Mouse (Mus musculus) lung, postnatal 0 days (tissue): ENCODE results near the gene Tctn3. TPM values are rescaled to one million over a fixed set of nuclear protein-coding genes. Genes with fewer than 3 reads are reported as not detected.

Experiments
- ATAC-seq: fragments of 200-750 bp; cut with Nextera tagmentation; 2 replicates; pipeline ENCODE4 v1.8.0; 2017; ENCODE audit warnings: moderate library complexity
- DNase-seq: peaks from one replicate; pipeline ENCODE4 v3.0.0-alpha.2; 2016; ENCODE audit warnings: low spot score
- H3K27ac ChIP-seq: fragments of 300-500 bp; sonication (generic); 2 replicates; pipeline ENCODE4 v1.5.1; 2014; ENCODE audit warnings: antibody characterized with exemption, mild to moderate bottlenecking, low read length, mixed read lengths
- H3K27me3 ChIP-seq: fragments of 300-500 bp; sonication (generic); replicated peaks from 2 replicates; pipeline ENCODE4 v1.6.1; 2014; ENCODE audit warnings: low read length, mixed read lengths; ENCODE audit not compliant: insufficient read depth
- H3K36me3 ChIP-seq: fragments of 300-500 bp; sonication (generic); 2 replicates; pipeline ENCODE4 v1.6.1; 2014; ENCODE audit warnings: low read length, mixed read lengths; ENCODE audit not compliant: insufficient read depth
- H3K4me1 ChIP-seq: fragments of 300-500 bp; sonication (generic); 2 replicates; pipeline ENCODE4 v1.6.1; 2014; ENCODE audit warnings: antibody characterized with exemption, low read depth, low read length, mixed read lengths; ENCODE audit not compliant: insufficient read depth
- H3K4me2 ChIP-seq: fragments of 300-500 bp; sonication (generic); replicated peaks from 2 replicates; pipeline ENCODE4 v1.6.1; 2014; ENCODE audit warnings: low read depth, mild to moderate bottlenecking, low read length, moderate library complexity, mixed read lengths
- H3K4me3 ChIP-seq: fragments of 300-500 bp; sonication (generic); 2 replicates; pipeline ENCODE4 v1.5.1; 2014; ENCODE audit warnings: low read depth, low read length
- H3K9ac ChIP-seq: fragments of 300-500 bp; sonication (generic); replicated peaks from 2 replicates; pipeline ENCODE4 v1.6.1; 2014; ENCODE audit warnings: low read depth, mild to moderate bottlenecking
- H3K9me3 ChIP-seq: fragments of 300-500 bp; sonication (generic); 2 replicates; pipeline ENCODE4 v1.6.1; 2016; ENCODE audit warnings: low read length, mixed read lengths
- CTCF ChIP-seq: IDR thresholded peaks from 2 replicates; pipeline ENCODE4 v1.5.1; 2016; ENCODE audit warnings: antibody characterized with exemption, mild to moderate bottlenecking
- EP300 ChIP-seq: IDR thresholded peaks from 2 replicates; pipeline ENCODE4 v1.6.1; 2016; ENCODE audit warnings: antibody characterized with exemption, mild to moderate bottlenecking, control low read depth
- WGBS: fragments of 180-500 bp; shearing (Covaris S2); extraction: QIAGEN DNeasy Blood & Tissue Kit; methylation state at CpG from one replicate; pipeline ENCODE4 v1.1.7; 2014; 5-methylcytosine and 5-hydroxymethylcytosine counted together
- polyA plus RNA-seq: library from polyadenylated mRNA; unstranded; fragments of >200 nt; fragmentation: Nextera tagmentation; extraction: Ambion mirVana; gene quantifications from 2 replicates; pipeline ENCODE4 v1.2.1, GENCODE M21; 2015

The Tctn3 gene
- 7.2 and 7.8 TPM in 2 replicates for polyA plus RNA-seq

- Histone ChIP-seq H3K9me3 (no peaks in the 10 kb centered on the region), H3K9ac (peak within 1 kb of the TSS; percentile 13; the same call in 1 of the 2 replicates), H3K27ac (no peak within 1 kb of the TSS), H3K4me1 (no peaks in the 10 kb centered on the region), H3K4me3 (peak within 1 kb of the TSS; percentile 58), H3K4me2 (peak within 1 kb of the TSS; percentile 66), H3K36me3 (peaks cover 4% of the 10 kb centered on the region; the same call in 1 of the 2 replicates), H3K27me3 (no peaks in the 10 kb centered on the region)
- peak; percentile 100 for ATAC-seq
- DNase-seq: peak; percentile 99
- peak; percentile 98 for TF ChIP-seq CTCF
- TF ChIP-seq EP300: no peak
- under 1% methylated on average over 45 of the region's 45 CpGs for WGBS
Observed at GRCm38 (mm10) chr19:40611830-40612506, at the start of gene Tctn3, which contains the start of gene Entpd1. TSS of gene Tctn3 (minus strand) at chr19:40612233. TSS of gene Entpd1 (plus strand) at chr19:40612366.

- no peaks in the 10 kb centered on the region for H3K9me3 ChIP-seq
- peak overlapping the region; percentile 39 for H3K4me3 ChIP-seq
- DNase-seq (peak; percentile 62), ATAC-seq (no peak)
- H3K9ac ChIP-seq: no peak overlapping the region; the same call in 1 of the 2 replicates
- H3K36me3 ChIP-seq: no peaks in the 10 kb centered on the region
- no peaks in the 10 kb centered on the region for H3K27me3 ChIP-seq
- peak overlapping the region; percentile 82 for H3K27ac ChIP-seq
- H3K4me1 ChIP-seq: peaks cover 12% of the 10 kb centered on the region
- no peak for TF ChIP-seq EP300
- no peak for TF ChIP-seq CTCF
- peak overlapping the region; percentile 60 for H3K4me2 ChIP-seq
- WGBS: 75% methylated on average over 2 of the region's 2 CpGs
Observed at GRCm38 (mm10) chr19:40661108-40661507, 49.1 kb upstream of the Tctn3 start.

GRCm38 (mm10) chr19:40660510-40660909 is 48.5 kb upstream of the Tctn3 start:
- 16% methylated on average over 9 of the region's 9 CpGs for WGBS
- peak overlapping the region; percentile 82 for H3K27ac ChIP-seq
- no peak for ATAC-seq

GRCm38 (mm10) chr19:40659651-40660478 is 47.8 kb upstream of the Tctn3 start:
- DNase-seq (peak; percentile 80), ATAC-seq (peak; percentile 46)
- 3% methylated on average over 16 of the region's 16 CpGs for WGBS
- Histone ChIP-seq H3K4me2 (peak overlapping the region; percentile 60), H3K4me3 (peak overlapping the region; percentile 39), H3K27me3 (no peaks in the 10 kb centered on the region), H3K36me3 (no peaks in the 10 kb centered on the region), H3K9me3 (no peaks in the 10 kb centered on the region), H3K9ac (peak overlapping the region; percentile 43), H3K27ac (peak overlapping the region; percentile 82), H3K4me1 (peaks cover 12% of the 10 kb centered on the region; the same call in 1 of the 2 replicates)
- TF ChIP-seq EP300 (no peak), CTCF (peak; percentile 17; the same call in 1 of the 2 replicates)

More at GRCm38 (mm10) chr19:40660510-40660909, 48.5 kb upstream of the Tctn3 start:
- H3K9me3 ChIP-seq: no peaks in the 10 kb centered on the region
- H3K36me3 ChIP-seq: no peaks in the 10 kb centered on the region
- DNase-seq: no peak
- TF ChIP-seq CTCF (no peak), EP300 (no peak)
- H3K9ac ChIP-seq: peak overlapping the region; percentile 43
- peak overlapping the region; percentile 39 for H3K4me3 ChIP-seq
- no peaks in the 10 kb centered on the region for H3K27me3 ChIP-seq
- peak overlapping the region; percentile 60 for H3K4me2 ChIP-seq
- H3K4me1 ChIP-seq: peaks cover 12% of the 10 kb centered on the region

GRCm38 (mm10) chr19:40658935-40659334 is 46.9 kb upstream of the Tctn3 start:
- H3K4me1 ChIP-seq: peaks cover 12% of the 10 kb centered on the region; the same call in 1 of the 2 replicates
- H3K4me3 ChIP-seq: no peak overlapping the region
- H3K36me3 ChIP-seq: no peaks in the 10 kb centered on the region
- H3K9me3 ChIP-seq: no peaks in the 10 kb centered on the region
- peak overlapping the region; percentile 60 for H3K4me2 ChIP-seq
- TF ChIP-seq EP300 (no peak; the same call in 1 of the 2 replicates), CTCF (no peak)
- H3K27me3 ChIP-seq: no peaks in the 10 kb centered on the region
- ATAC-seq (peak; percentile 91), DNase-seq (peak; percentile 88)
- H3K27ac ChIP-seq: peak overlapping the region; percentile 34
- 41% methylated on average over 5 of the region's 5 CpGs for WGBS
- H3K9ac ChIP-seq: no peak overlapping the region

- no peaks in the 10 kb centered on the region for H3K9me3 ChIP-seq
- WGBS: 34% methylated on average over 6 of the region's 6 CpGs
- H3K4me2 ChIP-seq: 0 out of 2 replicates have a peak overlapping the region, but pooled peaks have one; percentile 60
- H3K27ac ChIP-seq: peak overlapping the region; percentile 34; the same call in 1 of the 2 replicates
- TF ChIP-seq EP300 (no peak), CTCF (no peak)
- no peak overlapping the region for H3K9ac ChIP-seq
- no peaks in the 10 kb centered on the region for H3K36me3 ChIP-seq
- no peaks in the 10 kb centered on the region for H3K27me3 ChIP-seq
- peak; percentile 37; the same call in 1 of the 2 replicates for ATAC-seq
- peak; percentile 54 for DNase-seq
- H3K4me1 ChIP-seq: peaks cover 7% of the 10 kb centered on the region; the same call in 1 of the 2 replicates
- H3K4me3 ChIP-seq: no peak overlapping the region
Observed at GRCm38 (mm10) chr19:40658281-40658680, 46.2 kb upstream of the Tctn3 start.
